Mouse (Mus musculus) forebrain, postnatal 0 days (tissue): ENCODE results near the gene Fn3krp. TPM values are rescaled to one million over a fixed set of nuclear protein-coding genes. Genes with fewer than 3 reads are reported as not detected.

Experiments
- ATAC-seq: fragments of 200-750 bp; cut with Nextera tagmentation; 2 replicates; pipeline ENCODE4 v1.8.0; 2017; ENCODE audit warnings: mild to moderate bottlenecking, moderate library complexity
- DNase-seq: peaks from one replicate; pipeline ENCODE4 v3.0.0-alpha.2; 2015
- H3K27ac ChIP-seq: fragments of 300-500 bp; sonication (generic); 2 replicates; pipeline ENCODE4 v1.5.1; 2014; ENCODE audit warnings: low read depth, mild to moderate bottlenecking, antibody characterized with exemption, low read length, moderate library complexity, mixed read lengths
- H3K27me3 ChIP-seq: fragments of 300-500 bp; sonication (generic); 2 replicates; pipeline ENCODE4 v1.6.1; 2014; ENCODE audit warnings: mild to moderate bottlenecking, low read length, mixed read lengths; ENCODE audit not compliant: insufficient read depth
- H3K36me3 ChIP-seq: fragments of 300-500 bp; sonication (generic); 2 replicates; pipeline ENCODE4 v1.6.1; 2014; ENCODE audit warnings: mild to moderate bottlenecking, moderate library complexity; ENCODE audit not compliant: insufficient read depth
- H3K4me1 ChIP-seq: fragments of 300-500 bp; sonication (generic); 2 replicates; pipeline ENCODE4 v1.6.1; 2014; ENCODE audit warnings: antibody characterized with exemption; ENCODE audit not compliant: insufficient read depth
- H3K4me2 ChIP-seq: fragments of 300-500 bp; sonication (generic); 2 replicates; pipeline ENCODE4 v1.6.1; 2014; ENCODE audit warnings: low read depth, mild to moderate bottlenecking, moderate library complexity
- H3K4me3 ChIP-seq: fragments of 300-500 bp; sonication (generic); 2 replicates; pipeline ENCODE4 v1.5.1; 2014; ENCODE audit warnings: low read depth, low read length, mixed read lengths
- H3K9ac ChIP-seq: fragments of 300-500 bp; sonication (generic); 2 replicates; pipeline ENCODE4 v1.6.1; 2014; ENCODE audit warnings: mild to moderate bottlenecking
- H3K9me3 ChIP-seq: fragments of 300-500 bp; sonication (generic); 2 replicates; pipeline ENCODE4 v1.6.1; 2016; ENCODE audit warnings: low read length
- CTCF ChIP-seq: sonication (generic); IDR thresholded peaks from 2 replicates; pipeline ENCODE4 v1.5.1; 2016; ENCODE audit warnings: antibody characterized with exemption, control low read depth, low read depth
- WGBS: fragments of 180-500 bp; shearing (Covaris S2); extraction: QIAGEN DNeasy Blood & Tissue Kit; methylation state at CpG from one replicate; pipeline ENCODE4 v1.1.7; 2014; 5-methylcytosine and 5-hydroxymethylcytosine counted together
- polyA plus RNA-seq: library from polyadenylated mRNA; unstranded; fragments of >200 nt; fragmentation: Nextera tagmentation; extraction: Ambion mirVana; gene quantifications from 2 replicates; pipeline ENCODE4 v1.2.1, GENCODE M21; 2015
- total RNA-seq: library from RNA; depleted of rRNA; stranded (reverse); fragments of >200 nt; gene quantifications from 2 replicates; pipeline ENCODE4 v1.2.3, GENCODE M21; 2014

Fn3krp gene
- total and polyA plus RNA-seq, 2 experiments from 2014 or later = 8.2 to 19.0 TPM

- DNase-seq = no peak
- Histone ChIP-seq H3K27me3 (no peaks in the 10 kb centered on the region), H3K9ac (no peak overlapping the region), H3K4me3 (no peak overlapping the region), H3K4me1 (peaks cover 1% of the 10 kb centered on the region; the same call in 1 of the 2 replicates), H3K9me3 (no peaks in the 10 kb centered on the region), H3K4me2 (no peak overlapping the region), H3K36me3 (no peaks in the 10 kb centered on the region), H3K27ac (no peak overlapping the region)
- 93% methylated on average over 3 of the region's 3 CpGs for WGBS
- no peak for ATAC-seq
- no peak for TF ChIP-seq CTCF
Observed at GRCm38 (mm10) chr11:121392405-121392804, 28.8 kb upstream of the Fn3krp start.

GRCm38 (mm10) chr11:121407366-121408155, 13.6 kb upstream of the Fn3krp start:
- WGBS = 71% methylated on average over 3 of the region's 3 CpGs
- no peaks in the 10 kb centered on the region for H3K4me1 ChIP-seq
- ATAC-seq = no peak

GRCm38 (mm10) chr11:121414762-121415161, 6.4 kb upstream of the Fn3krp start:
- H3K27ac ChIP-seq = no peak overlapping the region
- H3K9me3 ChIP-seq = no peaks in the 10 kb centered on the region
- H3K9ac ChIP-seq = no peak overlapping the region
- 82% methylated on average over 5 of the region's 5 CpGs for WGBS
- no peaks in the 10 kb centered on the region for H3K4me1 ChIP-seq
- no peak overlapping the region for H3K4me3 ChIP-seq
- ATAC-seq (no peak), DNase-seq (no peak)
- no peak overlapping the region for H3K4me2 ChIP-seq
- no peaks in the 10 kb centered on the region for H3K36me3 ChIP-seq
- no peak for TF ChIP-seq CTCF
- H3K27me3 ChIP-seq = no peaks in the 10 kb centered on the region

More at GRCm38 (mm10) chr11:121407366-121408155, 13.6 kb upstream of the Fn3krp start:
- Histone ChIP-seq H3K27me3 (no peaks in the 10 kb centered on the region), H3K4me2 (no peak overlapping the region), H3K27ac (no peak overlapping the region), H3K9ac (no peak overlapping the region), H3K9me3 (no peaks in the 10 kb centered on the region), H3K4me3 (no peak overlapping the region), H3K36me3 (no peaks in the 10 kb centered on the region)
- no peak for DNase-seq
- TF ChIP-seq CTCF = no peak

- WGBS = 73% methylated on average over 5 of the region's 5 CpGs
- H3K4me2 ChIP-seq = no peak overlapping the region
Observed at GRCm38 (mm10) chr11:121415351-121415750, 5.8 kb upstream of the Fn3krp start.

GRCm38 (mm10) chr11:121417971-121418370, 3.2 kb upstream of the Fn3krp start:
- Histone ChIP-seq H3K9me3 (no peaks in the 10 kb centered on the region), H3K36me3 (no peaks in the 10 kb centered on the region), H3K9ac (no peak overlapping the region), H3K4me1 (no peaks in the 10 kb centered on the region), H3K27ac (no peak overlapping the region), H3K27me3 (no peaks in the 10 kb centered on the region), H3K4me3 (no peak overlapping the region), H3K4me2 (no peak overlapping the region)
- DNase-seq (no peak), ATAC-seq (no peak)
- TF ChIP-seq CTCF = no peak
- 88% methylated on average over 5 of the region's 5 CpGs for WGBS

More at GRCm38 (mm10) chr11:121415351-121415750, 5.8 kb upstream of the Fn3krp start:
- no peak for TF ChIP-seq CTCF
- H3K9ac ChIP-seq = no peak overlapping the region
- no peak overlapping the region for H3K4me3 ChIP-seq
- DNase-seq (no peak), ATAC-seq (no peak)
- H3K27ac ChIP-seq = no peak overlapping the region
- no peaks in the 10 kb centered on the region for H3K36me3 ChIP-seq
- H3K4me1 ChIP-seq = no peaks in the 10 kb centered on the region
- no peaks in the 10 kb centered on the region for H3K27me3 ChIP-seq
- no peaks in the 10 kb centered on the region for H3K9me3 ChIP-seq

- WGBS = 76% methylated on average over 2 of the region's 2 CpGs
- Histone ChIP-seq H3K27ac (no peak overlapping the region), H3K9me3 (no peaks in the 10 kb centered on the region), H3K27me3 (no peaks in the 10 kb centered on the region), H3K36me3 (no peaks in the 10 kb centered on the region), H3K9ac (no peak overlapping the region), H3K4me3 (no peak overlapping the region), H3K4me2 (no peak overlapping the region), H3K4me1 (no peaks in the 10 kb centered on the region)
- ATAC-seq = no peak
- DNase-seq = no peak
- TF ChIP-seq CTCF = no peak
Observed at GRCm38 (mm10) chr11:121418932-121419331, 2.3 kb upstream of the Fn3krp start.

- Histone ChIP-seq H3K36me3 (no peaks in the 10 kb centered on the region), H3K4me3 (peak overlapping the region; percentile 67), H3K27ac (no peak overlapping the region), H3K4me1 (no peaks in the 10 kb centered on the region), H3K27me3 (no peaks in the 10 kb centered on the region), H3K9me3 (no peaks in the 10 kb centered on the region), H3K4me2 (peak overlapping the region; percentile 81), H3K9ac (peak overlapping the region; percentile 62; the same call in 1 of the 2 replicates)
- WGBS = 50% methylated on average over 5 of the region's 5 CpGs
- TF ChIP-seq CTCF = no peak
- DNase-seq = peak; percentile 7
- ATAC-seq = no peak
Observed at GRCm38 (mm10) chr11:121420379-121420778, 822 bp upstream of the Fn3krp start.
